28 mouse cellular contexts compared by ENCODE assay signal in the genomic region with DNA sequence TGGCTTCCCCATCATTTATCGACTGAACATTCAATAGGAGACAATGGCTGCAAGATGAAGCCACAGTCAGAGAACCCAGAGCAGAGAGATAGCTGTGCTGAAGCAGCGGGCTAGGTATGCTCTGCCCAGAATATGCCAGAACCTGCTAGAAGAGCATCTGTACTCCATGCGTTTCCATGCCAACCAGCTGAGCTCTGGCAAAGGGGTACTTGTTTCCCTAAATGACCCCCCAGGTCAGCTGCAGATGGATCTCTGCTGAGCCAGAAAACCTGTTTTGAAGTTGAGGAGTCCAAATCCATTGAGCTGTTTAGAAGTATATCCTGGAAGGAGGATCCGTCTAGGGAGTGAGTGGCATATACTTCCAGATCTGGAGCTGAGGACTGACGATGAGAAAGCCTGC. TPM values are rescaled to one million over a fixed set of nuclear protein-coding genes. Genes with fewer than 3 reads are reported as not detected.
"Had no signal": no experiment of that assay in that cellular context is flagged by ENCODE, and none has a peak within 500 bp of the region (broad histone marks: within the 10 kb centered on the region; RNA-seq: fewer than 3 reads in every experiment).

No protein-coding gene starts in this region.

- H3K4me2 ChIP-seq: kidney, embryonic 15.5 days; limb, embryonic 13.5 days; liver, embryonic 12.5 days; liver, embryonic 15.5 days; lung, embryonic 15.5 days; midbrain, embryonic 12.5 days; midbrain, embryonic 15.5 days; neural tube, embryonic 13.5 days; stomach, embryonic 15.5 days had no signal

- H3K4me3 ChIP-seq: kidney, embryonic 15.5 days; limb, embryonic 10.5 days; limb, embryonic 13.5 days; liver, embryonic 12.5 days; liver, embryonic 15.5 days; lung, embryonic 15.5 days; midbrain, embryonic 12.5 days; midbrain, embryonic 15.5 days; myocyte; neural tube, embryonic 13.5 days; stomach, embryonic 15.5 days had no signal

- ATAC-seq: liver, embryonic 12.5 days; midbrain, embryonic 15.5 days had no signal

- H3K27ac ChIP-seq: kidney, embryonic 15.5 days; limb, embryonic 10.5 days; limb, embryonic 13.5 days; liver, embryonic 12.5 days; liver, embryonic 15.5 days; lung, embryonic 15.5 days; midbrain, embryonic 12.5 days; midbrain, embryonic 15.5 days; neural tube, embryonic 13.5 days; stomach, embryonic 15.5 days had no signal

- H3K4me1 ChIP-seq: kidney, embryonic 15.5 days; limb, embryonic 10.5 days; limb, embryonic 13.5 days; liver, embryonic 12.5 days; liver, embryonic 15.5 days; lung, embryonic 15.5 days; midbrain, embryonic 12.5 days; stomach, embryonic 15.5 days had no signal

- H3K36me3 ChIP-seq: kidney, embryonic 15.5 days; limb, embryonic 10.5 days; limb, embryonic 13.5 days; liver, embryonic 12.5 days; liver, embryonic 15.5 days; lung, embryonic 15.5 days; midbrain, embryonic 12.5 days; midbrain, embryonic 15.5 days; neural tube, embryonic 13.5 days; stomach, embryonic 15.5 days had no signal

- H3K9me3 ChIP-seq: kidney, embryonic 15.5 days; limb, embryonic 10.5 days; limb, embryonic 13.5 days; liver, embryonic 12.5 days; liver, embryonic 15.5 days; lung, embryonic 15.5 days; midbrain, embryonic 12.5 days; midbrain, embryonic 15.5 days; neural tube, embryonic 13.5 days; stomach, embryonic 15.5 days had no signal

- H3K27me3 ChIP-seq: lung, embryonic 15.5 days; midbrain, embryonic 15.5 days; neural tube, embryonic 13.5 days; stomach, embryonic 15.5 days had no signal

- H3K9ac ChIP-seq: kidney, embryonic 15.5 days; limb, embryonic 13.5 days; liver, embryonic 12.5 days; liver, embryonic 15.5 days; lung, embryonic 15.5 days; midbrain, embryonic 12.5 days; midbrain, embryonic 15.5 days; neural tube, embryonic 13.5 days; stomach, embryonic 15.5 days had no signal

- DNase-seq: kidney, adult 8-10 months; kidney, postnatal 10 days; kidney, postnatal 36 days; layer of hippocampus, postnatal 36 days; liver; lung, adult 18-20 months; lung, postnatal 14 days; lung, postnatal 4 days; retina, postnatal 1 day; right cerebral cortex, postnatal 25 days; spleen, adult 18-20 months; thymus, postnatal 25 days had no signal

RNA-seq across cellular contexts. Expression of a gene that starts 53.1 kb away (rescaled TPM):
- total RNA-seq: megakaryocyte progenitor cell, adult 5-6 weeks; megakaryocyte-erythroid progenitor cell, adult 5-6 weeks; monocyte, adult 5-6 weeks; neutrophil, adult 5-6 weeks had no signal
- polyA plus RNA-seq: myocyte; thymus, postnatal 0 days had no signal
